Mouse (Mus musculus) thymus, adult 18-20 months (tissue): ENCODE data around the gene Secisbp2.
"Not testable (repeated sequence)": the region's sequence is repeated elsewhere in the genome, so short reads cannot be mapped to it uniquely, and the experiment has no call there.

ENCODE experiments used
- DNase-seq, 2 experiments: peaks; one replicate each; pipeline ENCODE4 v3.0.0; 2022; ENCODE audit warnings: mixed read lengths in 2 of 2

Gene Secisbp2

DNA sequence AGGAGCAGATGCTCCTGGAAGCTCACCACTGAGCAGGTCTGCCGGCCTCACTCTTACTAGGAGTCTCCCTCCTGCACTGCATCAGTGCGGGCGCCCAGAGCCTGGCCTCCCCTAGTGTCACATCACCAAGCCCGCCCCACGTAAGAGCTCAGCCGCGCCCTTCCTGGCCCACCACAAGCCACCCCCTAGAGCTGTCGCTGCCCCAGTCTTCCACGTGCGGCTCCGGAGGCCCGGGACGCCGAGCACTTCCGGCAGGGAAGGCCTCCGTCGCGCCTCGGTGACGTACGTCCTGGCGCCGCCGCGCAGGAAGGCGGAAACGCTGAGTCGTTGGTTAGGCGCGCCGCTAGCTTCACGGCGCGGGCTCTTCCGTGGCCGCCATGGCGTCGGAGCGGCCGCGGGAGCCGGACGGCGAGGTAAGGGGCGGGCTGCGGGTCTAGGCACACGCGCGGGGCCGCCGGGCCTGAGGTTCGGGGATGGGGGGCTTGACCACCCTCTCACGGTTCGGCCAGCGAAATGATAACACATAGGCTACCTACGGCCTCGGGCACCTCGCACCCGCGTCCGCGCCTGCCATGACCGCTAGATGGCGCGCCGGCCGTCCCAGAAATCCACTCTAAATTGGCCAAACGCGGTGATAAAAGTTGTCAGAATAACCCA lies at the start of gene Secisbp2:
TSS of gene Secisbp2 (plus strand) at position 290 of the 657 bp plus-strand sequence.
- DNase-seq = peak; percentile 89

DNA sequence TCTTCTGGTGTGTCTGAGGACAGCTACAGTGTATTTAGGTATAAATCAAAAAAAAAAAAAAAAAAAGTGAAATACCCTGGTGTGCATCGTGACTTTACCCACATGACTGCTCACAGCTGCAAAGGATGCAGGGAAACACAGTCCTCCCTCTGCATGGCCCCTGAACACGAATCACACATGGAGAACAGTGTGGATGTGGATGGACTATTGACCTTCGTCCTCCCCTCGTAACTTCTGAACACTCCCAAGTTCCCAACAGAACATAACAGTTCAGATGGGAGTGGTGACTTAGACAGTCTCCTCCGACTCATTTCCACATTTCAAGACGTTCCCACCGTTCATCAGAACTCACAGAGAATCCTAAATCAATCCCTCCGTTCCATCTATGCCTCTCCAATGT lies 48.7 kb upstream of the Secisbp2 start:
- no peak for DNase-seq

DNA sequence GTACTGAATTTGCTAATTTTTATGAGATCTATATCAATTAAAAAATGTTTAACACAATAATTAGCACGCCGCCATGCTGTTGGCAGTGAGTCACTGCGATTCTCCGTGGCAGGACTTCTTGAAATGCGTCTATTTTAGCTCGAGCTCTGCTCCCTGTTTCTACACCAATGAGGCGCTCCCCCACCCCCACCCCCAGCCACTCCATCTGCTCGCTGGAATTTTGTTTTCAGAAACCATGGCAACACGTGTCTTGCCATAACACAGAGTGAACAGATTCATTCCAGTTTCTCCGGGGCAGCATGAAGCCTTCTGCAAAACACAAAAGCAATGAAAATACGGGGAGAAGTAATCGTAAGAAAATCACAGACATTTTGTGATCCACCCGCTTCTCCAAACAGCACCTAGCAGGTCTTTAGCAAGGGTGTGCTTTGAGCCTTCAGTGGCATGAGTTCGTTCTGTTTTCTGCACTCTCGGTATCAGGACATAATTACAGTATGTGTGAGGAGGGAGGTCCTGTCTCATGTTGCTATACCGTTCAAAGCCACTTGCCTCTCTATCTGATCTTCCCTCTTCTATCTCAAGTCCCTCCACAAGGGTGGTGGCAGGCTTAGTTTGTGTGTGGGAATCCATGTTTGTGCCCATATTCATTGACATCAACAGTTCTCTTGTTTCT lies 48.1 kb upstream of the Secisbp2 start:
- DNase-seq = no peak

DNA sequence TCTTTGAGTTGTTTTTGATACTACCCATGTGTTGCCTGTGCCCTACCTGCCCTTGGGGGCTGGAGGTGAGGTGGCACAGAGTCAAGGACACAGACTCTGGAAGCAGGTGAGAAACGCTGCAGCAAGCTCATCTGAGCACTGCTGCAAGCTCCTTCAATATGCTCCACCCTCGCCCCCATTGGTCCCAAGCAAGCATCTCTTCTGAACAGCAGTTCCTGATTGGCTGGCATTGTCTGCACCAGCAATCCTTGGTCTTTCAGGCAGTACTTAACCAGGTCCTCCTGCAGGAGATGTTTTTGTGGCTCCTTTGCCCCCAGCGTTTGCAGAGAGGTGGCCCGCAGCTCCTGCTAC lies 47.6 kb upstream of the Secisbp2 start:
- no peak for DNase-seq

DNA sequence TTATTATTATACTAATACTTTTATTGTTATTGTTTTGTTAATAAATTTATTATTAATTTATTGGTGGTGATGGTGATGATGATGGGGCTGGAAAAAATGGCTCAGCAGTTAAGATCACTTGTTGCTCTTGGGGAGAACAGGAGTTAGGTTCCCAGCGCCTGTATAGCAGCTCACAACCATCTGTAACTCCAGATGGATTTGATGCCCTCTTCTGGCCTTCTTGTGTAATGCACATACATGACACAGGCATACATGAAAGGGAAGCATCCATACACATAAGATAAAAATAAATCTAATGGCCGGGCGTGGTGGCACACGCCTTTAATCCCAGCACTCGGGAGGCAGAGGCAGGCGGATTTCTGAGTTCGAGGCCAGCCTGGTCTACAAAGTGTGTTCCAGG lies 42.3 kb upstream of the Secisbp2 start:
- no peak for DNase-seq

DNA sequence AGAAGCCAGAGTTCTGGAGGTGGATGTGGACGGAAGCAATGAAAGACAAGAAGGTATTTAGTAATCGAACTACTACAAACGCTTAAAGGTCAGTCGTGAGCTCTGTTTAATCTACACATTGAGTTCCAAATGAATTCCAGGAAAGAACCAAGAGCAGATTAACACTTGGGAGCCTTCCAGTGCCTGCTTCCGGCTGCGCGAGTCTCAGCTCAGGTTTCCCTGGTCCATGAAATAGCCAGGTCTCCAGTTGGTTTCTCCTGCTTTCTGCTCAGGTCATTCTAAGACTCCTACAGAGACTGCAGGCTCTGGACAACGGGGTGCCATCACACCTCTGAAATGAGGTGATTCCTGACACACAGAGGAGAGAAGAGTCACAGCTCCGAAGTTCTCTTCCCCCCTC lies 40.4 kb upstream of the Secisbp2 start:
- no peak for DNase-seq

DNA sequence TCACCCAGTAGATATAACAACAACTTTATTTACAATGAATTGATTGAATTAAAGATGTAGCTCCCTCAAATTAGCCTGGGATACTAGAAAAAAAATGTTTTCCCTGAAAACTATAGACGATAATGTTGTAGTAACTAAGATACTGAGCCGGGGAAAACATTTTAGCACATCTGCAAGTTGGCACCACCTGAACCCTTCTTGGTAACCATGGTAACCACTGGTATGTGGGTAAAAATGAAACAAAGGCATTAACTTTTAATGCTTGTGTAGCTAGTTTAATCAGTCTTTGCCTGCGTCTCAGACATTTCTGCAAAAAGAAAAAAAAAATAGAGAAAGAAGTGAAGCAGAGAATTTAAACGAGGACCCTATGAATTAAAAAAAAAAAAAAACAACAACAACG lies 40.0 kb upstream of the Secisbp2 start:
- no peak for DNase-seq

DNA sequence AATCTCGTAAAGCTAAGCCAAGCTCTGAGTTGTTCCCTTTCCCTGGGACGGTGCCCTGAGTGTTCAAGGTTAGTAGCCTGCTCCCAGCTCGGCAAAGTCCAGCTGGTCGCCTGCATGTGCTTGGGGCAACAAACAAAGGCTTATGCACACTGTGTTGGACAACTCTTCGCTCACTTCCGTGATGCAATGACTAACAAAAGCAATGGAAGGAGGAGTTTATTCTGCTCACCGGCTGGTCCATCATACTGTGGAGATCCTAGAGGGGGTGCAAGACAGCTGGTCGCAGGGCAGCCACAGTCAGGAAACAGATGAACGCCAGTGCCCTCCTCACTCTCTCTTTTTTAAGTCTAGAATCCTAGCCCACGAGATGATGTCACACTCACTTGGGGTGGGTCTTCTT lies 35.7 kb upstream of the Secisbp2 start:
- no peak for DNase-seq

DNA sequence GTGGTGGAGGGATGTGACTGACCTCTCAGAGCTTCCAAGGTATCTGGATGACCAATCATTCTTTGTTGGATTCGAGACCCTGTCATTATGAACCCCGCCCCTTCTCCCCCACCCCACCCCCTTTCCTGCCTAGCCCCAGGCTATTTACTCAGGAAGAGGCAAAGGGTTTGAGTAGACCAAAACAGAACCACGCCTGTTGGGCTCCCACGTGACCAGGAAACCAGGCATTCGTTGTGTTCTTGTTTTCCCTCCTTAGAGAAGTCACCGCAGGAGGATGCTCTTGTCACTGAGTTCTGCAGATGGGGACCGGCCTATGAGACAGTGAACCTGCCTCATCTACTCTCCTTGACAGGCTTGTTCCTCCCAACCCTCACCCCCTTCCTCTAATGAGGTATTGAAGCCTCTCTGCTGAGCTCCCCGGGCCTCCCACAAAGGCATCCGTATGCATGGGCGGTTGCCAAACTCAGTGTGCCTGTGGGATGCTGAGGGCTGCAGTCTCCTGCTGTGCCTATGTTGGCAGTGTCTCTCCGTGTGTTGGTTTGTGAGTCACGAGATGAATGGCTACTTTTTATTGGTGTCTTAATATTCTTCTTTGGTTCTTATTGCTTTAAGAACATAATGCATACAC lies 35.0 kb upstream of the Secisbp2 start:
- DNase-seq = no peak

DNA sequence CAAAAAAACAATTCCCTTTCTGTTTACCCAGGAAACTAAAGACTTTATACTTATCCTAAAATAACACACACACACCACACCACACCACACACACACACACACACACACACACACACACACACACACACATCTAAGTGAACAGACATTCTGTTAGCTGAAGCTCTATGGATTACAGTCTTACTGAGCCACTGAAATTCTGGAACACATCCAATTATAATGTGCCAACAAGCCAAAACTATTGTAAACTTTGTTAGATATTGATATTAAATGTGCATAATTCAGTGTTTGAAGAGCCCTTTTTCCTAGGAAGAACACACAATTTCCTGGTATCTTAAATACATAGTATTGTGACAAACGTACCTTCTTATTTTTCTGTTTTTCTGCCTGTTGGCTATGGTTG lies 34.2 kb upstream of the Secisbp2 start:
- no peak for DNase-seq

DNA sequence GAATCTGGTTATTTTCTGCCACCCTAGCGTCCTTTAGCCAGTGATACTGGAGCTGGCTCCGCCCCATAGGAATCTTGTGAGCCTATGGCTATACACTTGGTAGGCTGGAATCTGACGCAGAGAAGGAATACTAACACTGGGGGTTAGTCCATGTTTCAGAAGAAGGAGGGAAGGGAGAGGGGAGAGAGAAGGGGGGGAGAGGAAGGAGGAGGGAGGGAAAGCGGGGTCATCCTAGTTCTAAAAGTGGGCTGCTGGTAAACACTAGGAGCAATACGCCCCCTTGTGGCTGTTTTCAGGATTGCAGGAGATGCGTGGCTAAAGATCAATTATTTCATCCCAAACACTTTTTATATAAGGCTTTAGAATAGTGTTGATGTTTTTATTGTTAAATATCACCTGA lies 33.6 kb upstream of the Secisbp2 start:
- DNase-seq = no peak

DNA sequence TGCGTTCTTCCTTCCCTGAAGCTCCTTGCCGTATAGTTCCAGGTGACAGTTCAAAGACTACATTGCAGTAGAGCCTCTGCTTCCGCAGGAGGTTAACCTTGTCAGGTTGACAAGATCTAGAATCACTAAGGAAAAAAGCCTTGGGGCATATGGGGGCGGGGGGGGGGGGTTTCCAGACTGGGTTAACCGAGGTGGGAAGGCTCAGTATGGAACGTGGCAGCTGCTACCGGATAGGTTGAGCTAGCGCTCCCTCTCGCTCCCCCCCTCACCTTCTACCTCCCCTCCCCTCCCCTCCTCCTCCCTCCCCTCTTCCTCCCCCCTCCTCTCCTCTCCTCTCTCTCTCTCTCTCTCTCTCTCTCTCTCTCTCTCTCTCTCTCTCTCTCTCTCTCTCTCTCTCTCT lies 32.9 kb upstream of the Secisbp2 start:
- no peak for DNase-seq

DNA sequence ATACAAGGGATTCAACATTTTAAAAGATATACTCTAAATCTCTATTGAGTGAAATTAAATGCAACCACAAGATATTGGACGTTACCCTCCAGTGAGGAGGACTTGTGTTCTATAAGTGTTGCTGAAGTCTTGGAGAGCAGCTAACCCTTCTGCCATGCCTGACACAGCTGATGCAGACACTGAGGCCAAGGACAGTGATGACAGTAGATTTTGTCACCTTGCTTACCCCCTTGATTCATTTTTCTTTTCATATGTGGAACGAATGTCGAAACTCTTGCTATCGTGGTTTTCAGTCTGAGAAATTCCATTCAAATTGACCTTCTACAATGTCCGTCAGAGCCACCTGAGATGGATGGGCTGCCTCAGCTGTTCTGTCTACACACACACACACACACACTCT lies 28.9 kb upstream of the Secisbp2 start:
- DNase-seq = no peak

DNA sequence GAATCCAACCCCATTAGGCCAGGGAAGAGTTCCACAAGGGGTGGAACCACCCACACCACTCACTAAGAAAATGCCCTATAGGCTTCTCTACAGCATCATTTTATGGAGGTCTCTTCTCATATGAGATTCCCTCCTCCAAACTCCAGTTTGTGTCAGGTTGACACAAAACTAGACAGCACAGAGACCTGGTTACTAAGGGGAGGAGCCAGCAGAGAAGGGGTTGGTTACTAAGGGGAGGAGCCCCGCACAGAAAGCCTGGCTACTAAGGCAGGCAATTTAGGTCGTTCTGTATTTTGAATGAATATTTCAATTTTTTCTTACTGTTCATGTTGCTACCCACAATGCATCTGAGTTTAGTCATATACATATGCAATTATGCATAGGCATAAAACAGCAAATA lies 27.8 kb upstream of the Secisbp2 start:
- no peak for DNase-seq

DNA sequence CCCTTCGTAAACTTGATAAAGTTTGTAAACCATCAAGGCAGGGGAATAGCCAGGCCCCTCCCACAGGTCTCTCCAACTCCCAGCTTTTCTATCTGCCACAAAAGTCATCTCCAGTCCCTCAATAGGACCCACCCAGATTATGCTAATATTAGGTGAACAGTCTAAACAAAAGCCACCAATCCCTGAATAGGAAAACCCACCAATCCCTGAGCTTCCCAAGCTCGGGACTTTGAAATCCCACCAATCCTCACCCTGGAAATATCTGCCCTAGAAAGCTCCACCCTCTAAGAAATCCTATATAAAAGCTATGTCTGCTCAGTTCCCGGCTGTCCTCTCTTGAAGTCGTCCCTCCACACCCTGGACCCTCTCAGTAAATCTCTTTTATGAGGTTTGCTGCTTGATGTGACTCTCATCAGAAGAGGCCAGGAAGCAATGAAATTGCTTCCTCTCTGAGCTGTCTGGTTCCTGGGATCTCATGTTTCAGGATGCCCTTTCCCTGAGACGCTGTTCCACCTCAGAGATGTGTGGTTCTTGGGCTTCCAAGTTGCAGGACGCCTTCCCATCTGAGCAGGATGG lies 23.1 kb upstream of the Secisbp2 start:
- DNase-seq = no peak

DNA sequence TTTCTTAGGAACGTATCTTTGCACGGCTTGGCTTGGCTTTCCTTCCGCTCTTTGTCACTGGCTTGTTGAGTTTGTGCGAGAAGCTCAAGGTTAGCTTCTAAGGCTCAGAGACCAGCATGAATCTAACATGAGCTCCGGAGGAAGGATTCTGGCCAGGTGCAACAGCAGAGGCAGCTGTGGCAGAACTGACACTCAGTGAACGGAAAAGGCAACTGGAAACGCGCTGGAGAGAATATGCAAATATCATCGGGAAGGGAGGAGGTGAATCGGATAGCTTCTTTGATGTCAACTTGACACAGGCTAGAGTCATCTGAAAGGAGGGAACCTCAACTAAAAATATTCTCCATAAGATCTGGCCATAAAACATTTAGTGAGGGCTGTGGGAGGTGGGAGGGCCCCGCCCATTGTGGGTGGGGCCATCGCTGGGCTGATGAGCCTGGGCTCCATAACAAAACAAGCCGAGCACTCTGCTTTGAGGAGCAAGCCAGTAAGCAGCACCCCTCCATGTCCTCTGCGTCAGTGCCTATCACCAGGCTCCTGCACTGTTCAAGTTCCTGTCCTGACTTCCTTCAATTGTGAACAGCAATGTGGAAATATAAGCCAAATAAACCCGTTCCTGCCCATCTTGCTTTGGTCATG lies 20.0 kb upstream of the Secisbp2 start:
- DNase-seq = no peak

DNA sequence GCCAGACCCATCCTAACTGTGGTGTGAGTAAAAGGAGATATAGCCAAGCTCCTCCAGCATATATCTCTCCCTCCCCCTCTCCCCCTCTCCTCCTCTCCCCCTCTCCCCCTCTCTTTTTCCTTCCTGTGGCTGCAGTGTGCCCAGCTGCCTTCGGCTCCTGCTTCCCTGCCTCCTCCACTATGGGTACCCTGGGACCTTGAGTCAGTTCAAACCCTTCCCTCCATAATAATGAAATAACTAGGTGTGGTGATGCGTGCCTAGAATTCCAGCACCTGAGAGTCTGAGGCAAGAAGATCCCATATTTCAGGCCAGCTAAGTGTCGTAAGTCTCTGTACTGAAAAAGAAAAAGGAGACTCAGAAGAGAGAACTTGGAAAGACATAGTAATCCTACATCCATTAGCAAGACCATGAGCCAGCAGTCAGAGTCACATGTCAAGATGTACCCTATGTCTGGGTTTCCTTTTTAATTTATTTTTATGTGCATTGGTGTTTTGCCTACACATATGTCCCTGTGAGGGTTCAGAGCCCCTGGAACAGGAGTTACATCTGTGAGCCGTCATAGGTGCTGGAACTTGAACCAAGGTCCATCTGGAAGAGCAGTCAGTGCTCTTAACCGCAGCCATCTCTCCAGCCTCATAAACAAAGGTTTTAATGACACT lies 18.8 kb upstream of the Secisbp2 start:
- DNase-seq = no peak

DNA sequence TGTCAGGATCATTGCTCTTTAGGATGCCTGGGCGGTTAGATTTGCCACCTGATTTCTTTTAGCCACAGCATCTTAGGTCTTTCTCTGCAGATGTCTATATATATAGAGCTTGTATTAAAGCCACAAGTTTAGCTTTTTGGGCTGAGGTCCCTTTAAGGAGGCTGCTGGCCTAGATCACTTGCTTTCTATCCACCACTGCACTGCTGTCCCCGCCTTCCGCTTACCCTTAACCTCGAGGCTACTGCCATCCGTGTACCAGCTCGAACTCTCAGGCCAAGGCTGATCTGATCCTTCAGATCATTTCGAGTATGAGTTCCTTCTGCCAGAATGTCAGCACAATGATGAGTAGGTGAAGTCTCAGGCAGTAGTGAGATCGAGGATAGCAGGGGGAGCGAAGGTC lies 16.1 kb upstream of the Secisbp2 start:
- DNase-seq = not testable (repeated sequence)

DNA sequence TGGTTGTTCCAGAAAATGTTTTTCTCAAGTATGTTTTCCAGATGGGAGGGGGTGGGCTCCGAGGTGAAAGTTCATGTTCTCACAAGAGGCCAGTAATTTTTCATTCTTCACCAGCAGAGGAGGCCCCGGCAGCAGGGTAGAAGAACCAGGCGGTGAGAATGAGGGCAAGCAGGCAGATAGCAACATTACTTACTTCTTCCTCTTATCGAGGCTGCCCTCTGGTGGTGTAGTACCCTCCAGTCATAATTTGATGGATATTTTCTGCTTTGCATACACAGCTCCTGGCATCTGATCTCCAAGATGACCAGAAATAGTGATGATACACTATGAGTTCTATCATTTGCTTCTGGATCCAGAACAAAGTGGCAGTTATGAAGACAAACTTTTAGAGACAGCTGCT lies 12.5 kb upstream of the Secisbp2 start:
- no peak for DNase-seq

DNA sequence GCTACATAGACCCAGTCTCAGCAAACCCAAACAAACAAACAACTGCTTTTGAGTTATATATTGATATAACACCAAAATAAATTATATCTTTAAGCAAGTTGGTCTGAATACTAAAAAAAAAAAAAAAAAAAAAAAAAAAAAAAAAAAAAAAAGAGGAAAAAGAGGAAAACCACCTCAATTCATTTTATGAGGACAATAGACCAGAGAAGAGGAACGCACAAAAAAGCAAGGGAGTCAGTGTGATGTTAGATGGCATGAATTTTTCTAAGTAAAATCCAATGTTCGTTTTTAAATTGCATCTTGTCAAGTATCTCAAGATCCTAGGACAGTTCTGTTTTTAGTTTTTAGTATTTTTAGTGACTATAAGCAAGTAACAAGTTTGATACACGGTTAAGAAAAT lies 10.1 kb upstream of the Secisbp2 start:
- no peak for DNase-seq

DNA sequence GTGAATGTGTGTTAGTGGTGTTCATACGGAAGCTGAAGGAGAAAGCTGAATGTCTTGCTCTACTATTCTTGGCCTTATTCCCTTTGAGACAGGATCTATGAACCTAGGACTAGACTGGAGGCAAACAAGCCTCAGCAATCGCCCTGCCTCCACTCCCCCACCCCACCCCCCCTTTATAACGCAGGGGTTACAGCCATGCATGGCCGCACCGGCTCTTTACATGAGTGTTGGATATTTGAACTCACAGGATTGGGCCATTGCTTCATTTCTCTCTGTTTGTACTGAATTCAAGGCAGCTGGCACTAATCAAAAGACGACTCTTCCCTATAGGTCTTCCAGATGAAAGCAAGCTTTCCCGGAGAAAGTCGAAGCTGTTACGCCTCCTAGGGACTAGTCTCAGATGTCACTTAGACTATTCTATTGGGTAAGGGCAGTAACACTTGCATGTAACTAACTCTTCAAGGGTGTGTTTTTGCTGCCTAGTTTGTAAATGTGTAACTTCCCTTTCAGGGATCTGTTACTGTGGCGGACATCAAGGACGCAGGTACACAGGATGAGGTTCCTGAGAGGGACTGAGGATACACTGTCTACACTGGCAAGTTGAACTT lies 9.2 kb upstream of the Secisbp2 start:
- DNase-seq = no peak

DNA sequence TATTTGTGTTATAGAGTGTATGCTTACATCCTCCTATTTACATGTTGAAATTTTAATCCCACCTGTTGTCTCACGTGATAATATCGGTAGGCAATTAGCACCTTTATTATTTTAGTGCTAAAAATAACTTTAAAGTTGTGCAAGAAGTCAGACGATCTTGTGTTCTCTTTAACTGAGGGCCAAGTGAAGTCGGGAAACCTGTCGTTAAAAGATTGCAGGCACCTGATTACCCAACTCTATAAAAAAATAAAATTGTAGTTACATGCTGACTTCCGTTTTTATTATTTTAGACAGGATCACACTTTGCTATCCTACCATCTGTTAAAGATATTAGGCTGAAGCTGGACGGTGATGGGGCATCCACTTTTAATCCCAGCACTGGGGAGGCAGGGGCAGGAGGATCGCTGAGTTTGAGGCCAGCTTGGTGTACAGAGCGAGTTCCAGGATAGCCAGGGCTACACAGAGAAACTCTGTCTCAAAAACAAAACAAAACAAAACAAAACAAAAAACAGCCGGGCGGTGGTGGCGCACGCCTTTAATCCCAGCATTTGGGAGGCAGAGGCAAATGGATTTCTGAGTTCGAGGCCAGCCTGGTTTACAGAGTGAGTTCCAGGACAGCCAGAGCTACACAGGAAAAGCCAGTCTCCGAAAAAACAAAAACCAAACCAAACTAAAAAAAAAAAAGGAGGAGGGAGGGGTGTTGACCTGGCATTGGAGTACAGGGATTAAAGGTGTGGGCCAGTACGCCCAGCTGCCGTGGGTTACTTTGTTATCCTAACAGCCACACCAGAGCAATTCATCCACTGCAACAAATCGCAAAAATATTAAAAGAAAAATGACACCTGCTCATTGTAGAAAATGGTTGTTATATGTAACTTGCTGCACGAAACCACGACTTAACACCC lies 7.3 kb upstream of the Secisbp2 start:
- no peak for DNase-seq
